Mouse (Mus musculus) B cell, adult 2 months (primary cell): ENCODE results near the gene Hist1h3c.
A peak's percentile ranks its signal among the peaks of the same experiment; 100 is the strongest.
"Not testable (repeated sequence)": the region's sequence is repeated elsewhere in the genome, so short reads cannot be mapped to it uniquely, and the experiment has no call there.

Experiments
- DNase-seq, 2 experiments: peaks; one replicate each; pipeline ENCODE4 v3.0.0; 2022

The Hist1h3c gene

DNA sequence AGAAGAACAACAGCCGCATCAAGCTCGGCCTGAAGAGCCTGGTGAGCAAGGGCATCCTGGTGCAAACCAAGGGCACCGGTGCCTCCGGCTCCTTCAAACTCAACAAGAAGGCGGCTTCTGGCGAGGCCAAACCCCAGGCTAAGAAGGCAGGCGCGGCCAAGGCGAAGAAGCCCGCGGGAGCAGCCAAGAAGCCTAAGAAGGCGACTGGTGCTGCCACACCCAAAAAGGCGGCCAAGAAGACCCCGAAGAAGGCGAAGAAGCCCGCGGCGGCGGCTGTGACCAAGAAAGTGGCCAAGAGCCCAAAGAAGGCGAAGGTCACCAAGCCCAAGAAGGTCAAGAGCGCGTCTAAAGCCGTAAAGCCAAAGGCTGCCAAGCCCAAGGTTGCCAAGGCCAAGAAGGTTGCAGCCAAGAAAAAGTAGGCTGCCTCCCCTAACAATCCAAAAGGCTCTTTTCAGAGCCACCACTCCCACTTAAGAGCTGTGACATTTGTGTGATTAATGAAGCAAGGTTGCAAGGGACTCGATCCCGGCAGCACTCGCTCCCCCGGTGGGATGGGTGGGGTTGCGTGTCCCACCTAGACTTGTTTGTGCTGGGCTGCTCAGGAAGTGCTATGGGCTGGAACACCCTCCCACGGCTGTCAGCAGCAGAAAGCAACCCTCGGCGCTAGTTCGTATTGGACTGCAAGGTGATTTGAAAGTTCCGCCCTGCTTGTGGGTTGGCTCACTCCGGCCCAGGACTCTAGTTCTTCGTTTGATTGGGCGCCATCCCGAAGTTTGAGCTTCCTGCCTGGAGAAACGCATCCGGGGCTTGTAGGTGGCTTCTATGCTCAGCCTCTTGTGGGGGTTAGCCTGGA lies 6.1 kb downstream of the Hist1h3c start:
- peak; percentile 90 to 91 for DNase-seq

DNA sequence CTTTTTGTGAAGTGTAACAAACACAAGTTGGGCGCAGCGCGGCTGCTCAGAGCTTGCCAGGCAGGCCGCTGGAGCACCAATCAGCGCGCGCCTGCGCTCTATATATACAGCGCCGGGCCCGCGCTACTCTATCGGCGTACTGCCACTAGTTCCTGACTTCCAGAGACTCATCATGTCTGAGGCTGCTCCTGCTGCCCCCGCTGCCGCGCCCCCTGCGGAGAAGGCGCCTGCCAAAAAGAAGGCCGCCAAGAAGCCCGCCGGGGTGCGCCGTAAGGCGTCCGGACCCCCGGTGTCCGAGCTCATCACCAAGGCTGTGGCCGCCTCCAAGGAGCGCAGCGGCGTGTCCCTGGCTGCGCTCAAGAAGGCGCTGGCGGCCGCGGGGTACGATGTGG lies 6.7 kb downstream of the Hist1h3c start, which contains the start of gene Hist1h1c:
Gene Hist1h1c, plus strand, starts transcription at position 132 of the 392 bp plus-strand sequence.
- DNase-seq, result peak; percentile 95 to 96

DNA sequence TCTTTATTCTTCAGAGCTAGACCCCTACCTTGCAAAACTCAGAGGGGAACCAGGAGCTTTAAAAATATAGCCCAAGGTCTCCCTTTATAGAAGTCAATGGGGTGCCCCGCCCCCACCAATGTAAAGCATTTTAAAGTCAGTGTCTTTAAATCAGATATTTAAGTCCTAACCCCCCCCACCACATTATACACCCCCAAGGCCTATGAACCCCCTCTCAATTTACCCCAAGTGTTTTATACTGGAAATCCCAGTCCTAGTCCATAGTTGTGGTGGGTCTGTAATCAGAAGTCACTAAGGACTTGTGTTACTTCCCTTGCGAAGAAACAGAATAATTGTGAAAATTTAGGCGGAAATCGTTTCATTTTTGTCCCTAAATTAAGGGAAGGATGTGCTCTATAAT lies 7.4 kb downstream of the Hist1h3c start:
- DNase-seq, result peak; percentile 61 to 62

DNA sequence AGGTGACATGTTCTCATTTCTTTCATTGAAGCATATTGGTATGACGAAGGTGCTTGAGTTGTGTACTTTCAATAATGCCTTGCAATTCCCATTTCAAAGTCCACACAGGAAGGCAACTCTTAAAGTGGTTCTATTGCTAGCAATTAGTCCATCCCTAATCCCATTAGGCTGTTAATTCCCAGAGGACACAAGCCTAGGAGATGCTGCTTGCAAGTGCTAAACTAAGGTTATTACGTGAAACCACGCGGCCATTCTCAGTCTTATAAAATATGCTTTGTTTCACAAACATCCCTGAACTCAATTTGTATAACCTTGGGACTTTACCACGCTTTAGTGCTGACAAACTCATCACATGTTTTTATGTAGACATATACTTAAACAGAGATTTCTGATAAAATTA lies 8.3 kb downstream of the Hist1h3c start:
- no peak for DNase-seq

DNA sequence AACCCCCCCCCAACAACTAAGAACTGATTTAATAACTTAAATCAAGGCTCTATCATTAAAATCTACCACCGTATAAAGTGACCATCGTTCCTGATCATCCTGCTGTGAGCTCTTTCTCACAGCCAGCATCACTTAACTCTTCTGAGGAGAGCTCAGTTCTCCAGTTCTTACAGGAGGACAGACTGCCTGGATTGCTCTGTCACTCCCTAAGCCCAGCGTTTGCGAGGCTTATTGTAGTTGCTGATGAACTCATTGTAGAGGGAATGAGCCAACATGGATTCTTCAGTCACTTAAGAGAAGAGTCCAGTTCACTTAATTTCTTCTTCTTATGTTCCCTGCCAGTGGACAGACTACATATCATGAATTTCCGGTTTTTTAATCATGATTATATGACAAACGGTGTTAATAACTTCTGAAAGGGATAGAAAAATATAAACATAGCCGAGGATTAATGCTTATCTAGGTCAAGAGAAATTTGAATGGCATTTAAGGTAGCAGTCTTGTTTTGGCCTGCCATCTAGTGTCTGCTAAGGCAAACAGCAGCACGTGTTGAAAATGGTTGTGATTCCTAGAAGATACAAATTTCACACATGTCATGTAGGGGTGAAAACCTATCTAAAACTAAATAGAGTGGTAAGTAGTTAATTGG lies 13.1 kb downstream of the Hist1h3c start:
- DNase-seq, result peak; percentile 43 to 52

DNA sequence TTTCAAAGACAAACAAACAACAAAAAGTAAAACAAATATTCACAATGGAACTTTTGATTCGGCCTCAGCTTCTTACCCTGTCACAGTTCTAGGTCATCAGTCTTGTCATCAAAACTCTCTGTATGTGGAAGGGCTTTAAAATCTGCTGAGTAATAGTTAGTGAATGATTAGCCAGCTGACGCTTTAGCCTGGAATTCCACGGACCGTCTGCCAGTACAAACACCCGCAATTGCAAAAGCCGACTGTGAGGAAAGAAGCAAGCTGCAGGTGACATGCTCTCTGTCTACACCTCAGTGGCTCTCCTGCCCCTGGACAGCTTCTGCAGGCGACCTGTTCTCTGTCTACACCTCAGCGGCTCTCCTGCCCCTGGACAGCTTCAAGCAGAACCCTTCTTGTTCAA lies 14.9 kb downstream of the Hist1h3c start:
- DNase-seq, result no peak

DNA sequence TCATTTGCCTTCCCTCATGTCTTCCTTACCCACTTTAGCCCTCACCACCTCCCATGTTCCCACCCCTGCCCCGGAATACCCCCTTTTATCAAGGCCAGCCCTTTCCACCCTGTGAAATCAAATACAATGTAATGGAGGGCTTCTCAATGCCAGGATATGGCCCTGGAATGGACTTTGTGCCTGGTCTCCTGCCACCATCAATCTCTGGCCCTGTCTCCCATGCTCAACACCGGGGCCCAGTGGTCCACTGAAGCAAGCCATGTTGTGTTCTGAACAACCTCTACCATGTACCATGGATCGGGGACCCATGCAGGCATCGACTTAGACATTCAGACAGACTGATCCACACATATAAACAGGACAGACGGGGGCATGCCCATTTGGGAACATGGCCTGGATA lies 15.7 kb downstream of the Hist1h3c start:
- no peak for DNase-seq

DNA sequence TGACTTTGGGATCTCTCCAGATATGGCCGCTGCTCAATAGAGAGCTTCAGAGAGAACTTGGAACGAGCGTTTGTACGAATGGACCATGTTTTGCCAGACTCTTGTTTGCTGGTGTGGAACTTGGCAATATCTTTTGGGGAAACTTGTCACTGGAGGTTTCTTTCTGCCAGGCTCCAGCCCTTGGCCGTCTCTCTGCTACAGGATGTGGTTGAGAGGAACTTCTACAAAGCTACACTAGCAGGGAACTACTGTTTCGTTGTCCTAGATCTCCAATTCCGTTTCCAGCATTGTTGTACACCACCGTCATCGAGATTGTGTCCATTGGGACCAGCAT lies 16.2 kb downstream of the Hist1h3c start:
- DNase-seq, result no peak

DNA sequence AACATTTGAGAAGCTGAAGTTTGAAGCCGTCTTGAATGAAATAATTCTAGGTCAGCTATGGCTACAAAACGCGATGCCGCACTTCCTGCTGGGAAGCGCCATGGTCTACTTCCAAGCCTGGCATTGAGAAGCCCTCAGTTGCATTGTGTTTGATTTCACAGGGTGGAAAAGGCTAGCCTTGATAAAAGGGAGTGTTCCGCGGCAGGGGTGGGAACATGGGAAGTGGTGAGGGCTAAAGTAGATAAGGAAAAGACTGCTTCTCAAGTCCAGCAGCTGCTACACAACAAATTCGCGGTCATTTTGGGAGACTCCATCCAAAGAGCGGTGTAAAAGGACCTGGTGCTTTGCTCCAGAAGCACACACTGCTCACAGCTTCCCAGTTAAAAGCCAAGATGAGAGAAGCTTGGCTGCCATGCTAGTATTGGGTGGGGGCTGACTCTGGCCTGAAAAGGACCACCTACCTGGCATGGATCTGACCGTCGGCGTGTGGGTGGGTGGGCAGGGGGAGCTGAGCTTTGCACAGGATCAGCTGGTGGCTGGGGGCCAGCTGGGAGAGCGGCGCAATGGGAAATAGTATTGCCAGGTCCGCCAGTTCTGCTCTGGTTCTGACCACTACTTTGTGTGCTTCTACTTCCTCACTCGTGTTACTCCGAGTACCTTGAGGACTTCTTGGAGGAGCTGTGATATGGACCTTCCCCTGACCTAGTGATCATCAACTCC lies 16.8 kb downstream of the Hist1h3c start:
- no peak for DNase-seq

DNA sequence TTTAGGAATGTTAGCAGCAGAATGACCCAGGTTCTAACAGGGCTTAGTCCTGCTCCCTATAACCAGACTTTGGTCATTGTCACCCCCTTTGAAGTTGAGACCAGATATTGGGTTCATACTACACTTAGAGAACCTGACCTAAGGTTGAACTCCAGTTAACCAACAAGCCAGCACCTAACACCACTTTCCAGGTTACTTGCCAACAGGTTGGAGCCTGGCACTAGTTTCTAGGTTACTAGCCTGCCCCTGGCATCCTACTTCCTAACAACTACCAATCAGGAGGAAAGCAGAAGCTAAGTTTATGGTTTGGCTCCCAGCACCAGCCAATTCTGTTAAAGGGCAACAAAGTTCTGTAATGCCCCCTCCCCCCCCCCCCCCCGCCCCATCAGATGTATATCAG lies 20.2 kb downstream of the Hist1h3c start:
- no peak for DNase-seq

DNA sequence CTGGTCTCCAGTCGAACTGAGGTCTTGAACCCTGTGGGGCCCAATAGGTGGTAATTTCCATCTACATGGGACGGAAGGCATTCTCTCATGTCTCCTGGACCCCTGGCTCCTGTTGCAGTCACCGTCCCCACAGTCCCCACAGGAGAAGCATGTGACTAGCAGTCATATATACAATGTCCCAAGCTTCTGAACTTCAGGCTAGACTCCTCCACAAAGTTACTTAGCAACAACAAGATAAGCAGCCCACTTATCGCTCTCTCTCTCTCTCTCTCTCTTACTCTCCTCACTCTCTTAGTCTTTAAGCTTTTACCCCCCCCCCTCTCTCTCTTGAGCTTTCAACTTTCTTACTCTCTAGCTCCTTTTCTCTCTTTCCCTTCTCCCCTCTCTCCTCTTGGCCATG lies 21.2 kb downstream of the Hist1h3c start:
- DNase-seq, result no peak

DNA sequence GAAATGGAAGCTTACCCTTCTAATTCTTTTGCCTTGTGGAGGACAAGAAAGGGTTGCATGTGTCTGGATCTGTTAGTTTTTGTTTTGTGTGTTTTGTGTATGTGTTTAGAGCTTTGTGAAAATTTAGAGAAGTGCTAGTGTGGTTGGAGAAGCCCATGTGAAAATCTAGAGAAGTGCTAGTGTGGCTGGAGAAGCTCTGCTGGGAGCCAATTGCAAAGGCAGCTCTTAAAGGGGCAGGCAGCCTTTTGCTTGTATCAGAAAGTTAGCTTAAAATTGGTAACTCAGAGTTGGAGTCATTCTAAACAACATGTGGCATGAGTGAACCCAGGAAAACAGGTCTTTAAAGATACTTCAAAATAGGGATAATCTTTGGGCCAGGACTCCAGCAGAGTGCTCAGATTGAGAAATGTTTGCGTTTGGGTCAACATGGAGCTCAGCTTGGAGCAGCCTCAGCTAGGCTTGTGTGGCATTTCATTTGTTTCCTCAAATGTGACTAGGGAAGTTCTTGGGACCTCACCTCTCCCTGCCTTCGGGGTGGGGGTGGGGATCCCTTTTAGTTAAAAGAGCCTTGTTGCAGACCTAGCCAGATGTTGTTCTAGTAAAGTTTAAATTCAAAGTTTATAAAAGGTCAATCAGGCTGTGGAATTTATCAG lies 27.7 kb downstream of the Hist1h3c start:
- not testable (repeated sequence) for DNase-seq

DNA sequence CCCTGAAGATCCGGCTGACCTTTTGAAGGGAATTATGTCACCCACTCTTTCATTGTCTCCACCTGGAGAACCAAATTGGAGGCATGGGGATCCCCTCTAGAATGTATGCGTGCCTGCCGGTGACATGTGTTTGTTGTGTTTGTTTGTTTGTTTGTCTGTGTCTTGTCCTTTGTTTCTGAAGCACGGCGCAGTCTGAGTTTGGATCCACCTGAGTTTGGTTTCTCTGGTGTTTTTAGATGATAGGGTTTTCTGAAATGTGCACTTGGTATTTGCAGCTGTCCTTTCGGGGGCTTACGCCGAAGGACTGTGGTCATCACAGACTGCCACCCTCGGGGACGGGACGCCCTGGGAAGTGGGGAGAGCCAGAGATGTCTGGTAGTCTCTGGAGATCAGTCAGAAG lies 28.2 kb downstream of the Hist1h3c start:
- DNase-seq, result no peak

DNA sequence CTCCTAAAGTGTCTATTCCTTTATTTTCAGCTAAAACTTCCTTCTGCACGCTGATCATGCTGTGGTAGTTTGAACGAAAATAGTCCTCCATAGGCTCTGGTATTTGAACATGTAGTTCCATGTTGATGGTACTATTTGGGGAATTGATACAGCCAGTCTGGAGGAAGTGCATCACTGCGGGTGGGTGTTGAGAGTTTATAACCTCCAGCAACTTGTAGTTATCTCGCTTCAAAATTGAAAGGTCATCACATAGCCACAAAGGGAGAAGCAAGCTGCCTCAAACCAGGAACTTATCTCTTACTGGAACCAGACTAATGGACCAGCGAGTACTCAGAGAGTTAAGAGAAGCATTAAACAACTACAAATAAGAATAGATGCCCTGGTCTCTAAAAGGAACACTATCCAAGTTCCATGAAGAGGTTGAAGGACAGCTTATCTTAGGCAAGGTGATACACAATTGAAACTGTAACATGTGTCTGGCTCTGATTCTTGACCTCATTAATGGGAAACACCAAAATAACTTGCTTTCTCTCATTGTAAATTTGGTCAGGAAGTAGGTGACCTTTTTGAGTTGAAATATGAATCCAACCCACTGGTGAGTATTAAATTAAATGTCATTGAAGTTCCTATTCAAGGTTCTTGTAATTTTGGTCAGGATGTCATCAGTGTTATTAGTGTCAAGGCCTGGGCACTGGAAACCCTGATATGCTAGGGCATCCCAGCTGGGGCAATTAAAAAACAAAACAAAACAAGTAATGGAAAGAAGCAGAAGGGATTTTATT lies 28.9 kb downstream of the Hist1h3c start:
- no peak for DNase-seq

DNA sequence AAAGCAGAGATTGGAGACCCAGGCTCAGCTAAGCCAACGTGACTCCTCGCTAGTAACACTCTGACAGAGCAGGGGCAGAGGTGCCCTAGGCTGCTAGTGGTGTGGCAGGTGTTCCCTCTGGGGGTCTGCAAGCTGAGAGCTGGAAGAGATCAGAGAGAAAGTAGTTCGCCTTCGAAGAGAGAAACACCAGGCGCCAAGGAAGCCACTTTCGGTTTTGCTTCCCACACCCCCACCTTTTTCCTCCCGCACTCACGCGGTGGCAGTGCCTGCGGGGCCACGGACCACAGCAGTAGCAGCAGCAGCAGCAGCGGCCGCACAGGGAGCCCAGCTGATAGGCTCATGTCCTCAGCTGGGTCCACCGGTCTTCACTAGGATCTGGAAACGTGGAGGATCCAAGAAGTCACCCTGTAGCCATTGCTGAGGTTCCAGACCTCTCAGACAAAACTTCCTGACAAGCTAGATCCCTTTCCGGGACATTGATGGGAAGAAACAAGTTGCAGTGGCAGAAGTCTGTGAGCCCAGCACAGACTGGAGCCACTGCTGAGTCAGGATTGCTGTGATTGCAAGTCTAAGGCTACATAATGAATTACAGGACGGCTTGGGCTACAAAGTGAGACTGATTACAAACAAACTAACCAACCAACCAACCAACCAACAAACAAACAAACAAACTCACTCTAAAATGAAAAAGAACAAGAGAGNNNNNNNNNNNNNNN lies 34.9 kb downstream of the Hist1h3c start, which contains the start of gene Hfe:
Gene Hfe, minus strand, starts transcription at position 481 of the 716 bp plus-strand sequence.
- peak; percentile 73 to 75 for DNase-seq

DNA sequence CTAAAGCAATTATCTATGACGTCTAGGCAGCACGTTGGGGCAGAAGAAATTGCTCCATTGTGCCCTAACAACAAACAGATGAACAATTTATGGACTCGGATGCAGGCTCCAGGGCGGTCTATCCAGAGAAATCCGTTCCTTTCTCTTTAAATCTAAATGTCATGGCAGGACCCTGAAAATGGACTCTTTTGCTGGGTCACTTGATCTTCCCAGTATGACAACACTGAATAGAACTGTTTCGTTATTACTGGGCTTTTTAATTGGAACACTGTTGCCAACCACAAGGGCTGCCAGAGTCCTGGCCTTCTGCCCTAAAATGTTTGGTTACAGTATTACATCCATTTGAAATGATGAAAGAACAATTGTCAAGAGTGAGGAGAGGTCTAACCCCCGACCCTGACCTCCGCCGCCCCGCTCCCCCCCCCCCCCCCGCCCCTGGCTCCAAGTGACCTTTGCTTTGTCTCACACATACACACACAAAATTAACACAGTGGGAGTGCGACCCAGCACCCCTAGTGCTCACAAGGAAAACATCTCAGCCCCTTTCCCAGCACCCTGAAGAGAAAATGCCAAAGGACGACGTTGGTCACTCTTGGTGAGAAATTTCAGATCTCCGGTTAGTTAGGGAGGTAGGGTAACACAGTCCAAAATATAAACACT lies 35.6 kb downstream of the Hist1h3c start:
- no peak for DNase-seq

DNA sequence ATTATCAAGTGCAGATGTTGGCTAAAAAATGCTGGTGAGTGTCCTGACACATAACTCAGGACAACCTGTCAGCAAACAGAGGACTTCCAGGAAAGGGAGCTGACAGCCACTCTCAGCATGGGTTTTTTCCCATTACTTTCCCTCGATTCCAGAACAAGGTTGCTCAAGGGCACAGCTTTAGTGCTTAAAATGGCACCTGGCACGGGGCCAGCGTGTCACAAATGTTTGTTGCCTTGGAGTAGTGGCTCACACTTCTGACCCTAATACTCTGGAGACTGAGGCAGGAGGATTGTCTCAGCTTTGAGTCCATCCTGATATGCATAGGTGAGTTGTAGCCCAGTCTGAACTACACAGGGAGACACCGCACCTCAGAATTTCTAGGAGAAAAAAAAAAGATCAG lies 36.7 kb downstream of the Hist1h3c start:
- DNase-seq, result no peak

DNA sequence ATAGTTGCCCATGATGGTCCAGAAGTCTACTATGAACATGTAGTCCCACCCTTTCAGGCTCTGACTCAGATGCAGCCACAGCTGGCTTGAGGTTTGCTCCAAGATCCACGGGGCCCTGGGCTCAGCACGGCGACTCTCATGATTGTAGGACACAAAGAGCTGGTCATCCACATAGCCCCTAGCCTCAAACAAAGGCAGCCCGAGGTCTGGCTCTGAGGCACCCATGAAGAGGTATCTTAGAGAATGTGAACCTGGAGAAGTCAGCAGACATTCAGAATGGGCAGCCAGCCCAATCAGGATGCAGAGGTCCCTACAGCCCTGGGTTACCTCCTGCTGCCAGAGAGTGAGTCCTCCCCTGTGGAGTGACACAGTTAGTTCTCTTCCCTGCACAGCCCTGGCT lies 37.4 kb downstream of the Hist1h3c start:
- DNase-seq, result no peak

DNA sequence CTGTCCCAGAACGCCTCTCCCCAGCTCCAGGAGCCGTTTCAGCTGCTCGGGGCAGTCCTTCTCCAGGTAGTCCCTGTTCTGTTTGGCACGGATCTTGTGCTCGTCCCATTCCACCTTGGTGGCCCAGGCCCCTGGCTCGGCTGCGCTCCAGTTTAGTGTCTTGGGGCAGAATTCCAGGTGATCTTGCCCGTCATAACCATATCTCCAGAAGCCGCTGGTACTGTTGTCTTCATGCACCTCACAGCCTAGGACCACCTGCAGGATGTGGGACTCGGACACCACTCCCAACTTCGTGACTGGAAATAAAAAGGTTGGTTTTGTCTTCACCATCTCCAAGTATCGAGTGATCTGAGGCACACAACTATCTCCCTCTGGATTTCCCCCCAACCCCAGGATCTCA lies 38.6 kb downstream of the Hist1h3c start:
- no peak for DNase-seq

DNA sequence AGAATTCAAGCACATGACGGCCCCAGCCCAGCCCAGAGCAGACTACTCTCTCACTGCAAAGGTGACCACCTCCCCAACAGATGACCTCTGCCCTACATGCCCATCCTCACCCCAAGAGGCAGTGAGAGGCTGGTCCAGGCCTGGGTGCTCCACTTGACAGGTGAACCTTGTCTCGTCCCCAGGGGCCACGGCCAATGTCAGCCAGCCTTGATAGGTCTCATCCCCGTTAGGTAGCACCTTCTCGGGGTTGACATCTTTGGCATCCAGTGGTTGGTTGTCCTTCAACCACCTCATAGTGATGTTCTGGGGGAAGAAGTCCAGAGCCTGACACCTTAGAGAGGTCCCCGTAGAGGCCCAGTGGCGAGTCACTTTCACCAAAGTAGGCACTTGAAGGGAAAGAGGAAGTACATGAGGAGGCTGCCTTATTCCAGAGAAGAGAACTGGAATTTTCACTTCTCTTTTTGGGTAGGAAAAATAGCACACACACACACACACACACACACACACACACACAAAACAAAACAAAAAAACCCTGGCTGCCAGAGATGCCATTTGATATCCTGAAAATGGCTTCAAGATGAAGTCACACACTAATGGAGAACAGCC lies 39.5 kb downstream of the Hist1h3c start:
- DNase-seq, result no peak

DNA sequence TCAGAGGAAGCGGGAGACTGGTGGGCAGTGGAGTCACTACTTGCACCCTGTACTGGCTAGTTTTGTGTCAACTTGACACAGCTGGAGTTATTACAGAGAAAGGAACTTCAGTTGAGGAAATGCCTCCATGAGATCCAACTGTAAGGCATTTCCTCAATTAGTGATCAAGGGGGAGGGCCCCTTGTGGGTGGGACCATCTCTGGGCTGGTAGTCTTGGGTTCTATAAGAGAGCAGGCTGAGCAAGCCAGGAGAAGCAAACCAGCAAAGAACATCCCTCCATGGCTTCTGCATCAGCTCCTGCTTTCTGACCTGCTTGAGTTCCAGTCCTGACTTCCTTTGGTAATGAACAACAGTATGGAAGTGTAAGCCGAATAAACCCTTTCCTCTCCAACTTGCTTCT lies 42.6 kb downstream of the Hist1h3c start:
- not testable (repeated sequence) for DNase-seq
